Mouse (Mus musculus): ENCODE results near the gene Ttc27.

DNA sequence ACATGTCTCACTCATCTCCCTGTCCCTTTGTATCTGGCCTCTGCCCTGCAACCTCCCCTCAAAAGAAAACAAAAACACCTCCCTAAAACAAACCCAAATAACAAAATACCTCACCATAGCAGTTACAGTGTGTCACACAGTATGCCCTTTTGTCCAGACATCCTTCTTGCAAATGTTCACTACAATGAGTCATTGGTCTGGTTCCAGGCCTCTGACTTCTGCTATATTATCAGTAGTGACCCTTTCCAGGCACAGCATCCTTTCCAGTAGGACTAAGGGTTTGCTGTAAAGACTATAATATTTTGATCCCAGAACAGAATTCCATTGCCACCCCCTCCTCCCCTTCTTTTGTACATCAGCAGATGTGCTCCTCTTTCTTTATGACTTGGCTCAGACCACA is 64.4 kb downstream of the Ttc27 start:
- no peak for TF ChIP-seq CTCF (IDR thresholded peaks at IDR 0.05; ENCODE audit: extremely low read depth, insufficient read length, insufficient replicate concordance, low read depth, low read length)
- no peak for TF ChIP-seq POLR2A (IDR thresholded peaks at IDR 0.05; ENCODE audit: low read depth, low read length)

Data from small intestine, adult 2 months (tissue).